Mouse (Mus musculus): ENCODE data around the gene Psenen.
A peak's percentile ranks its signal among the peaks of the same experiment; 100 is the strongest.

DNA sequence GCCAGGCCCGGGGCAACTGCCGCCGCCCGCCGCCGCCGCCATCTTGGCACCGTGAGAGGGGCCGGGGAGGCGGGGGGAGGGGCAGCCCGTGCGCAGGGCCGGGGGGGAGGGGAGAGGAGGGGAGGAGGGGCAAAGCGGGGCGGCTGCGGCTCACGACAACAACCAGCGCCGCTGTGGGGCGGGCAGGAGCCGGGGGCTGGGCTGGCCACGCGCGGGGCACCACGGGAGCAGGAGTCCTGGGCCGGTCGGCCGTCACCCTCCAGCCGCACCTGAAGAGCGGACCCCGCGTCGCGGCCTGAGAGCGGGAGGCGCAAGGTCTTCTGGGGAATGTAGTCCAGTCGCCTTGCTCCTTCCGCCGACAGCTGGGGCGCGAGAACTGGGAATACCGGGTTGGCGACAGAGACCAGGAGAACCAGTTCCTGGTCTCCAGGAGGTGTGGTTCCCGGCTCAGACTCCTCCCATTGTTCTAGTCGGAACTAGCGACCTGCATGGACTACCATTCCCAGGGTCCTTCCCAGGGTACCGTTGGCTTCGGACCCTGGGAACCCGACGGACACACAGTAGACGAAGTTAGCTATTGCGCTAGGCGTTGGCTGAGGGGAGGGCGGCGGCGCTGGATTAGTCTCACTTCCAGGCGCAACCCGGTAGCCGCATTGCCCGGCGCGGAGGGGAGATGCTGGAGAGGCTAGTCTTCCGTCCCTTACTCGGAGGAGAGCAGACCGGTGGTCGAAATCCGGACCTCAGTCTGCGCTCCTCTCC is 25.4 kb upstream of the Psenen start, which contains the start of gene Kmt2b:
- TF ChIP-seq CHD2 (IDR thresholded peaks at IDR 0.05; ENCODE audit: low read depth, low read length) (peak; percentile 77), ZC3H11A (IDR thresholded peaks at IDR 0.05; ENCODE audit: borderline replicate concordance, low read depth, low read length) (no peak), ZNF384 (IDR thresholded peaks at IDR 0.05; ENCODE audit: low read depth, low read length) (no peak), HCFC1 (IDR thresholded peaks at IDR 0.05; ENCODE audit: borderline replicate concordance, insufficient read depth, low read length) (peak; percentile 95), MAFK (IDR thresholded peaks at IDR 0.05; ENCODE audit: insufficient read depth, low read depth, low read length) (no peak)

All from ES-E14 (cell line).